Comparison of ENCODE assay signal across 40 mouse cellular contexts in the genomic region with DNA sequence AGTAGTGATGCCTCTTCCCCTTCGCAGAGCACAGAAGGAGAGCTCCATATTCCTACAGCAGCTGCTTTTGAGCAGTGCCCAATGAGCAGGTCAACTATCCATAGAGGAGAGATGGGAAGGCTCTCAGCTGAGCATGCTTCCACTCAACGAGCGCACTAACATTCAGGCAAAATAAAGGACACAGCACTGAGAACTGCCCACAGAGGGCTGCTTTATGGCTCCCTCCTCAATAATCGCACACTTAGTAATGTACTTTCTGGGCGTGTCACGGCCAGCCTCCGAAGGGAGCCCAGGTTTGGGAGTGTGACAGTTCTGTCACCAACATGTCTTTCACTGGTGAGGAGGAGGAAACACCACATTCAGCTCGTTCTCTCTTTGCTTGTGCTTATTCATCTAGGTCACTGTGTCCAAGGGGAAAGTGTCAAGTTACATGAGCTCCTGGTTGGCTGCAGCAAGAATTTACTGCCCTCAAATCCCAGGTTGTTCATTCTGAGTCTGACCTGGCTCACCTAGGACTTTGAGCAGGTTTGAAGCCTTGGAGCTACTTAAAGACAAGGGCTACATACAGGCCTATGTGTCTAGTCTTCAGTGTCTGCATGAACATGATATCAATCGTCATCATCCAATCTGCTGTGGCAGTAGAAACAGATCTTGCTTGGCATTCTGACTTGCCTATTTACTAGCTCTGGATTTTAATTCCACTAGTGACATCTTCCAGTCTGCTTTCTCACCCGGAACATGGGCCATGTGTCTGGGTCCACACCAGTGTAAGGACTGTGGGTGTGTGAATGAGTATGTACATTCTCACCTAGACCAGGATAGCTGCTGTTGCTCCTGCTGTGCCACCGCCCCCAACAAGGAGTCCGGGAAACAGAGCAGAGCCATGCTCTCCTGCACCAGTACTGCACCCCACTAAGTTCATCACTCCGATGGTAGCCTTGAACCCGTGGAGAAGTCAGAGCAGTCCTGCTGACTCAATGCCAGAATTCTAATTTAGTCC. TPM values are rescaled to one million over a fixed set of nuclear protein-coding genes. Genes with fewer than 3 reads are reported as not detected.
DNase-seq lines count a peak whose midpoint lies in the region; ATAC-seq lines count a peak whose summit lies in the region.
"Had no signal": no experiment of that assay in that cellular context is flagged by ENCODE, and none has a peak within 500 bp of the region (broad histone marks: within the 10 kb centered on the region; RNA-seq: fewer than 3 reads in every experiment).

No protein-coding gene starts in this region.

- H3K9ac ChIP-seq in intestine, embryonic 15.5 days = no peak overlapping the region
- H3K9ac ChIP-seq in limb, embryonic 12.5 days (replicated peaks) = no peak overlapping the region
- H3K9ac ChIP-seq: embryonic facial prominence, embryonic 15.5 days; forebrain, embryonic 12.5 days; forebrain, postnatal 0 days; hindbrain, embryonic 14.5 days; liver, embryonic 14.5 days; midbrain, embryonic 13.5 days; stomach, embryonic 15.5 days had no signal

- no peak overlapping the region for H3K4me2 ChIP-seq in intestine, embryonic 15.5 days (replicated peaks)
- H3K4me2 ChIP-seq in limb, embryonic 12.5 days = no peak overlapping the region
- H3K4me2 ChIP-seq: embryonic facial prominence, embryonic 15.5 days; forebrain, embryonic 12.5 days; heart, embryonic 11.5 days; hindbrain, embryonic 14.5 days; midbrain, embryonic 13.5 days; stomach, embryonic 15.5 days had no signal

- peaks cover 12% of the 10 kb centered on the region for H3K4me1 ChIP-seq in heart, embryonic 10.5 days
- no peaks in the 10 kb centered on the region for H3K4me1 ChIP-seq in intestine, embryonic 15.5 days (replicated peaks)
- H3K4me1 ChIP-seq in limb, embryonic 12.5 days (replicated peaks) = peaks cover 13% of the 10 kb centered on the region
- H3K4me1 ChIP-seq: embryonic facial prominence, embryonic 15.5 days; forebrain, embryonic 12.5 days; midbrain, embryonic 13.5 days; stomach, embryonic 15.5 days had no signal

- whole genome bisulfite sequencing in heart, embryonic 10.5 days = 73% methylated on average over 14 of the region's 14 CpGs
- WGBS in intestine, embryonic 15.5 days = 59% methylated on average over 14 of the region's 14 CpGs
- WGBS in limb, embryonic 12.5 days = 61% methylated on average over 14 of the region's 14 CpGs

- H3K9me3 ChIP-seq in heart, embryonic 10.5 days = no peaks in the 10 kb centered on the region
- no peaks in the 10 kb centered on the region for H3K9me3 ChIP-seq in intestine, embryonic 15.5 days
- H3K9me3 ChIP-seq in limb, embryonic 12.5 days = peaks cover 4% of the 10 kb centered on the region; the same call in 1 of the 2 replicates
- H3K9me3 ChIP-seq: embryonic facial prominence, embryonic 10.5 days; embryonic facial prominence, embryonic 15.5 days; forebrain, embryonic 12.5 days; midbrain, embryonic 13.5 days; stomach, embryonic 15.5 days had no signal

- peak; percentile 71; the same call in 1 of the 2 replicates for ATAC-seq in intestine, embryonic 15.5 days
- ATAC-seq in limb, embryonic 12.5 days (ENCODE audit: insufficient number of reproducible peaks, insufficient read depth, low FRiP score, low TSS enrichment, low read depth) = 0 out of 2 replicates have a peak, but pooled peaks have one; percentile 56
- ATAC-seq: forebrain, postnatal 0 days; midbrain, embryonic 13.5 days had no signal

- H3K27me3 ChIP-seq in heart, embryonic 10.5 days (ENCODE audit: insufficient read depth, poor library complexity, severe bottlenecking) = no peaks in the 10 kb centered on the region
- no peaks in the 10 kb centered on the region for H3K27me3 ChIP-seq in intestine, embryonic 15.5 days (replicated peaks)
- no peaks in the 10 kb centered on the region for H3K27me3 ChIP-seq in limb, embryonic 12.5 days
- H3K27me3 ChIP-seq: CH12.LX; embryonic facial prominence, embryonic 15.5 days; forebrain, embryonic 12.5 days; midbrain, embryonic 13.5 days; stomach, embryonic 15.5 days had no signal

- H3K36me3 ChIP-seq in heart, embryonic 10.5 days = peaks cover 3% of the 10 kb centered on the region; the same call in 1 of the 2 replicates
- H3K36me3 ChIP-seq in intestine, embryonic 15.5 days = no peaks in the 10 kb centered on the region
- H3K36me3 ChIP-seq in limb, embryonic 12.5 days = peaks cover 58% of the 10 kb centered on the region
- H3K36me3 ChIP-seq: forebrain, embryonic 12.5 days; midbrain, embryonic 13.5 days had no signal

- H3K4me3 ChIP-seq in heart, embryonic 10.5 days = no peak overlapping the region
- H3K4me3 ChIP-seq in intestine, embryonic 15.5 days (replicated peaks) = no peak overlapping the region
- H3K4me3 ChIP-seq in limb, embryonic 12.5 days (replicated peaks) = no peak overlapping the region
- H3K4me3 ChIP-seq: embryonic facial prominence, embryonic 10.5 days; embryonic facial prominence, embryonic 15.5 days; forebrain, embryonic 12.5 days; layer of hippocampus, adult 2 months; midbrain, embryonic 13.5 days; stomach, embryonic 15.5 days had no signal

- intact Hi-C loops in heart, postnatal 25 days (cut with DNase I) = no loop called here

- peak; percentile 67 for DNase-seq in heart, embryonic 10.5 days (ENCODE audit: low spot score)
- no peak for DNase-seq in heart, postnatal 25 days (ENCODE audit: low spot score)
- peak; percentile 21 for DNase-seq in kidney, adult 9 months
- no peak for DNase-seq in kidney, adult 8-10 months
- no peak for DNase-seq in frontal cortex, postnatal 36 days (ENCODE audit: low spot score in 2 of 2)
- DNase-seq: adrenal gland, adult 8-10 months; cerebellum, adult 2 months; cerebellum, postnatal 14 days; forebrain, postnatal 0 days; gastrocnemius, postnatal 14 days; left cerebral cortex, postnatal 4 days; liver; lung, adult 2 months; lung, postnatal 10 days; retina, postnatal 1 day; right cerebral cortex, postnatal 14 days; thymus, postnatal 14 days had no signal

- H3K27ac ChIP-seq in heart, embryonic 10.5 days = no peak overlapping the region
- H3K27ac ChIP-seq in intestine, embryonic 15.5 days = no peak overlapping the region
- peak overlapping the region; percentile 41; the same call in 1 of the 2 replicates for H3K27ac ChIP-seq in limb, embryonic 12.5 days
- H3K27ac ChIP-seq: embryonic facial prominence, embryonic 10.5 days; embryonic facial prominence, embryonic 15.5 days; forebrain, embryonic 12.5 days; hindbrain, embryonic 14.5 days; layer of hippocampus, adult 2 months; liver, embryonic 14.5 days; macrophage; midbrain, embryonic 13.5 days; stomach, embryonic 15.5 days had no signal

RNA-seq across cellular contexts. Expression of a gene that starts 40.9 kb away (rescaled TPM):
- 0.14 and 0.30 TPM in 2 replicates for polyA plus RNA-seq in heart, embryonic 10.5 days (2016; fragmentation: Nextera tagmentation; extraction: Ambion mirVana)
- not detected for total RNA-seq in heart, postnatal 25 days (2021)
- polyA plus RNA-seq in intestine, embryonic 15.5 days (2015; fragmentation: Nextera tagmentation; extraction: Ambion mirVana) = 0.35 and 0.43 TPM in 2 replicates
- 1.1 and 2.7 TPM in 2 replicates for polyA plus RNA-seq in limb, embryonic 12.5 days (2016; fragmentation: Nextera tagmentation; extraction: Ambion mirVana)
- total RNA-seq: adrenal gland, postnatal 4 days; CH12.LX; forebrain, postnatal 0 days; gastrocnemius, postnatal 14 days; granulocyte monocyte progenitor cell, adult 5-6 weeks; hematopoietic stem cell, adult 5-6 weeks; layer of hippocampus, adult 2 months; left cerebral cortex, postnatal 4 days; megakaryocyte-erythroid progenitor cell, adult 5-6 weeks had no signal
- polyA plus RNA-seq: C2C12; embryonic facial prominence, embryonic 15.5 days; heart, embryonic 16.5 days; hindbrain, embryonic 14.5 days; liver, embryonic 14.5 days; macrophage; midbrain, embryonic 13.5 days; neural tube, embryonic 14.5 days; urinary bladder, adult 2 months had no signal

RNA-seq across cellular contexts. Expression of a gene that starts 49.9 kb away (rescaled TPM):
- polyA plus RNA-seq in heart, embryonic 10.5 days (2016; fragmentation: Nextera tagmentation; extraction: Ambion mirVana) = 0.34 and 0.60 TPM in 2 replicates
- total RNA-seq in heart, postnatal 25 days (2021) = under 1 TPM; 0.52 to 0.61 TPM
- polyA plus RNA-seq in intestine, embryonic 15.5 days (2015; fragmentation: Nextera tagmentation; extraction: Ambion mirVana) = 1.3 and 1.4 TPM in 2 replicates
- polyA plus RNA-seq in limb, embryonic 12.5 days (2016; fragmentation: Nextera tagmentation; extraction: Ambion mirVana) = 2.0 and 2.3 TPM in 2 replicates
- total RNA-seq: CH12.LX; granulocyte monocyte progenitor cell, adult 5-6 weeks; hematopoietic stem cell, adult 5-6 weeks; megakaryocyte-erythroid progenitor cell, adult 5-6 weeks had no signal
- polyA plus RNA-seq: C2C12, macrophage had no signal

RNA-seq across cellular contexts. Expression of a gene that starts 56.2 kb away (rescaled TPM):
- polyA plus RNA-seq in heart, embryonic 10.5 days (2016; fragmentation: Nextera tagmentation; extraction: Ambion mirVana) = not detected in 2 replicates
- total RNA-seq in heart, postnatal 25 days (2021) = not detected
- polyA plus RNA-seq in intestine, embryonic 15.5 days (2015; fragmentation: Nextera tagmentation; extraction: Ambion mirVana) = not detected in 2 replicates
- polyA plus RNA-seq in limb, embryonic 12.5 days (2016; fragmentation: Nextera tagmentation; extraction: Ambion mirVana) = not detected in 2 replicates
- total RNA-seq: adrenal gland, adult 8-10 months; adrenal gland, postnatal 4 days; CH12.LX; forebrain, postnatal 0 days; gastrocnemius, postnatal 14 days; granulocyte monocyte progenitor cell, adult 5-6 weeks; hematopoietic stem cell, adult 5-6 weeks; layer of hippocampus, adult 2 months; layer of hippocampus, postnatal 14 days; left cerebral cortex, adult 8-10 months; left cerebral cortex, postnatal 4 days; megakaryocyte-erythroid progenitor cell, adult 5-6 weeks had no signal
- polyA plus RNA-seq: C2C12; cerebellum, adult 2 months; embryonic facial prominence, embryonic 10.5 days; embryonic facial prominence, embryonic 15.5 days; forebrain, embryonic 12.5 days; forebrain, postnatal 0 days; heart, embryonic 11.5 days; heart, embryonic 16.5 days; hindbrain, embryonic 14.5 days; liver, embryonic 14.5 days; lung, adult 2 months; macrophage; midbrain, embryonic 13.5 days; neural tube, embryonic 14.5 days; stomach, embryonic 15.5 days; urinary bladder, adult 2 months had no signal

Comparison
In these comparisons a context has a peak if more than half of its experiments do, and no peak if none do; other contexts are left out.
1. DNase-seq: peak in heart, embryonic 10.5 days (single experiment) and kidney, adult 9 months (single experiment); none in heart, postnatal 25 days (single experiment), kidney, adult 8-10 months (0 of 2) and frontal cortex, postnatal 36 days (0 of 2).